Mouse (Mus musculus): Measurements from ENCODE around the gene F2r. TPM values are rescaled to one million over a fixed set of nuclear protein-coding genes. Genes with fewer than 3 reads are reported as not detected.
A peak's percentile ranks its signal among the peaks of the same experiment; 100 is the strongest.

The F2r gene
- polyA plus RNA-seq, 1 experiment from 2014 or later, result 85.6 TPM

- H3K4me1 ChIP-seq (replicated peaks; ENCODE audit: insufficient read depth, low read length), result peaks cover 4% of the 10 kb centered on the region; the same call in 1 of the 2 replicates
- DNase-seq (ENCODE audit: low spot score), result peak; percentile 94
- 0 out of 2 replicates have a peak overlapping the region, but pooled peaks have one; percentile 1 for H3K4me2 ChIP-seq (ENCODE audit: low read length)
- 15% methylated on average over 9 of the region's 9 CpGs for WGBS
- peak; percentile 85 for ATAC-seq (replicated peaks; ENCODE audit: low FRiP score, low read depth)
- no peaks in the 10 kb centered on the region for H3K36me3 ChIP-seq (ENCODE audit: insufficient read depth, low read length)
- no peaks in the 10 kb centered on the region for H3K27me3 ChIP-seq (ENCODE audit: insufficient read depth, low read length)
- no peak overlapping the region for H3K9ac ChIP-seq (ENCODE audit: low read depth, low read length)
- TF ChIP-seq CTCF (IDR thresholded peaks at IDR 0.05; ENCODE audit: low read depth), result no peak
- H3K9me3 ChIP-seq (replicated peaks; ENCODE audit: low read length), result no peaks in the 10 kb centered on the region
- H3K27ac ChIP-seq, result peak overlapping the region; percentile 65
- H3K4me3 ChIP-seq (replicated peaks; ENCODE audit: low read depth, low read length), result no peak overlapping the region
These were observed 37.0 kb upstream of the F2r start for GRCm38 (mm10) chr13:95655284-95655683.

GRCm38 (mm10) chr13:95653696-95654095, 35.4 kb upstream of the F2r start:
- DNase-seq (ENCODE audit: low spot score) (no peak), ATAC-seq (replicated peaks; ENCODE audit: low FRiP score, low read depth) (no peak)
- Histone ChIP-seq H3K4me1 (replicated peaks; ENCODE audit: insufficient read depth, low read length) (peaks cover 4% of the 10 kb centered on the region; the same call in 1 of the 2 replicates), H3K27me3 (ENCODE audit: insufficient read depth, low read length) (no peaks in the 10 kb centered on the region), H3K9ac (ENCODE audit: low read depth, low read length) (no peak overlapping the region), H3K4me3 (replicated peaks; ENCODE audit: low read depth, low read length) (no peak overlapping the region), H3K4me2 (ENCODE audit: low read length) (no peak overlapping the region), H3K27ac (no peak overlapping the region), H3K9me3 (replicated peaks; ENCODE audit: low read length) (no peaks in the 10 kb centered on the region), H3K36me3 (ENCODE audit: insufficient read depth, low read length) (no peaks in the 10 kb centered on the region)
- no peak for TF ChIP-seq CTCF (IDR thresholded peaks at IDR 0.05; ENCODE audit: low read depth)
- WGBS, result 71% methylated on average over 4 of the region's 4 CpGs

GRCm38 (mm10) chr13:95651870-95652668, 33.8 kb upstream of the F2r start:
- no peak overlapping the region for H3K9ac ChIP-seq (ENCODE audit: low read depth, low read length)
- peaks cover 4% of the 10 kb centered on the region; the same call in 1 of the 2 replicates for H3K4me1 ChIP-seq (replicated peaks; ENCODE audit: insufficient read depth, low read length)
- no peaks in the 10 kb centered on the region for H3K36me3 ChIP-seq (ENCODE audit: insufficient read depth, low read length)
- DNase-seq (ENCODE audit: low spot score), result peak; percentile 48
- H3K4me2 ChIP-seq (ENCODE audit: low read length), result no peak overlapping the region
- no peak for ATAC-seq (replicated peaks; ENCODE audit: low FRiP score, low read depth)
- H3K4me3 ChIP-seq (replicated peaks; ENCODE audit: low read depth, low read length), result no peak overlapping the region
- WGBS, result 61% methylated on average over 7 of the region's 7 CpGs
- no peak for TF ChIP-seq CTCF (IDR thresholded peaks at IDR 0.05; ENCODE audit: low read depth)
- H3K9me3 ChIP-seq (replicated peaks; ENCODE audit: low read length), result no peaks in the 10 kb centered on the region
- H3K27me3 ChIP-seq (ENCODE audit: insufficient read depth, low read length), result no peaks in the 10 kb centered on the region
- no peak overlapping the region for H3K27ac ChIP-seq

GRCm38 (mm10) chr13:95649941-95650340, 31.7 kb upstream of the F2r start:
- Histone ChIP-seq H3K27me3 (ENCODE audit: insufficient read depth, low read length) (no peaks in the 10 kb centered on the region), H3K9ac (ENCODE audit: low read depth, low read length) (no peak overlapping the region), H3K4me2 (ENCODE audit: low read length) (no peak overlapping the region), H3K36me3 (ENCODE audit: insufficient read depth, low read length) (no peaks in the 10 kb centered on the region), H3K27ac (no peak overlapping the region), H3K4me1 (replicated peaks; ENCODE audit: insufficient read depth, low read length) (peaks cover 4% of the 10 kb centered on the region; the same call in 1 of the 2 replicates), H3K4me3 (replicated peaks; ENCODE audit: low read depth, low read length) (no peak overlapping the region), H3K9me3 (replicated peaks; ENCODE audit: low read length) (no peaks in the 10 kb centered on the region)
- 85% methylated on average over 3 of the region's 3 CpGs for WGBS
- no peak for DNase-seq (ENCODE audit: low spot score)
- no peak for TF ChIP-seq CTCF (IDR thresholded peaks at IDR 0.05; ENCODE audit: low read depth)
- ATAC-seq (replicated peaks; ENCODE audit: low FRiP score, low read depth), result no peak

GRCm38 (mm10) chr13:95647248-95647647, 29.0 kb upstream of the F2r start:
- DNase-seq (ENCODE audit: low spot score), result no peak
- no peak for TF ChIP-seq CTCF (IDR thresholded peaks at IDR 0.05; ENCODE audit: low read depth)
- Histone ChIP-seq H3K27me3 (ENCODE audit: insufficient read depth, low read length) (no peaks in the 10 kb centered on the region), H3K4me1 (replicated peaks; ENCODE audit: insufficient read depth, low read length) (no peaks in the 10 kb centered on the region; the same call in 1 of the 2 replicates), H3K36me3 (ENCODE audit: insufficient read depth, low read length) (no peaks in the 10 kb centered on the region), H3K9me3 (replicated peaks; ENCODE audit: low read length) (no peaks in the 10 kb centered on the region), H3K9ac (ENCODE audit: low read depth, low read length) (no peak overlapping the region), H3K4me2 (ENCODE audit: low read length) (no peak overlapping the region), H3K27ac (peak overlapping the region; percentile 79), H3K4me3 (replicated peaks; ENCODE audit: low read depth, low read length) (no peak overlapping the region)
- peak; percentile 50 for ATAC-seq (replicated peaks; ENCODE audit: low FRiP score, low read depth)
- WGBS, result 26% methylated on average over 4 of the region's 4 CpGs

GRCm38 (mm10) chr13:95646687-95647111, 28.4 kb upstream of the F2r start:
- DNase-seq (ENCODE audit: low spot score) (peak; percentile 95), ATAC-seq (replicated peaks; ENCODE audit: low FRiP score, low read depth) (peak; percentile 70; the same call in 1 of the 2 replicates)
- H3K4me3 ChIP-seq (replicated peaks; ENCODE audit: low read depth, low read length), result no peak overlapping the region
- no peak overlapping the region for H3K4me2 ChIP-seq (ENCODE audit: low read length)
- H3K27ac ChIP-seq, result peak overlapping the region; percentile 79; the same call in 1 of the 2 replicates
- no peak overlapping the region for H3K9ac ChIP-seq (ENCODE audit: low read depth, low read length)
- no peaks in the 10 kb centered on the region for H3K27me3 ChIP-seq (ENCODE audit: insufficient read depth, low read length)
- WGBS, result 13% methylated on average over 9 of the region's 9 CpGs
- no peaks in the 10 kb centered on the region for H3K36me3 ChIP-seq (ENCODE audit: insufficient read depth, low read length)
- no peaks in the 10 kb centered on the region; the same call in 1 of the 2 replicates for H3K4me1 ChIP-seq (replicated peaks; ENCODE audit: insufficient read depth, low read length)
- H3K9me3 ChIP-seq (replicated peaks; ENCODE audit: low read length), result no peaks in the 10 kb centered on the region
- TF ChIP-seq CTCF (IDR thresholded peaks at IDR 0.05; ENCODE audit: low read depth), result no peak
